Mouse (Mus musculus): Measurements from ENCODE around the gene Gm45713. TPM values are rescaled to one million over a fixed set of nuclear protein-coding genes. Genes with fewer than 3 reads are reported as not detected.
A peak's percentile ranks its signal among the peaks of the same experiment; 100 is the strongest.
"Not testable (repeated sequence)": the region's sequence is repeated elsewhere in the genome, so short reads cannot be mapped to it uniquely, and the experiment has no call there.

The Gm45713 gene
- polyA plus RNA-seq, 1 experiment from 2014 or later, result 0.41 TPM

GRCm38 (mm10) chr7:45154096-45154992 lies 18.3 kb upstream of the Gm45713 start, which contains the start of the genes Pih1d1 and Aldh16a1:
Gene Pih1d1, plus strand, starts transcription at chr7:45154303.
Gene Aldh16a1, minus strand, starts transcription at chr7:45154584.
- Histone ChIP-seq H3K27ac (ENCODE audit: low read depth, low read length) (peak within 1 kb of the TSS; percentile 93), H3K9ac (ENCODE audit: low read depth, low read length) (peak within 1 kb of the TSS; percentile 82), H3K4me2 (peak within 1 kb of the TSS; percentile 70), H3K9me3 (ENCODE audit: control insufficient read depth, low read length) (no peaks in the 10 kb centered on the region), H3K36me3 (ENCODE audit: control insufficient read depth, insufficient read depth, low read length) (0 out of 2 replicates have a peak, but pooled peaks cover 2% of the 10 kb centered on the region), H3K4me1 (replicated peaks; ENCODE audit: control insufficient read depth, insufficient read depth, low read length) (peaks cover 12% of the 10 kb centered on the region), H3K27me3 (replicated peaks; ENCODE audit: control insufficient read depth, insufficient read depth, low read length) (no peaks in the 10 kb centered on the region), H3K4me3 (ENCODE audit: low read depth, low read length) (peak within 1 kb of the TSS; percentile 71)
- DNase-seq (ENCODE audit: low spot score), result peak; percentile 99
- WGBS, result 3% methylated on average over 69 of the region's 69 CpGs
- ATAC-seq (replicated peaks; ENCODE audit: low FRiP score), result peak; percentile 95

GRCm38 (mm10) chr7:45153586-45153985 lies 17.6 kb upstream of the Gm45713 start:
- no peak for DNase-seq (ENCODE audit: low spot score)
- Histone ChIP-seq H3K9ac (ENCODE audit: low read depth, low read length) (peak overlapping the region; percentile 82), H3K4me2 (peak overlapping the region; percentile 70), H3K4me3 (ENCODE audit: low read depth, low read length) (peak overlapping the region; percentile 71), H3K27me3 (replicated peaks; ENCODE audit: control insufficient read depth, insufficient read depth, low read length) (no peaks in the 10 kb centered on the region), H3K36me3 (ENCODE audit: control insufficient read depth, insufficient read depth, low read length) (no peaks in the 10 kb centered on the region), H3K9me3 (ENCODE audit: control insufficient read depth, low read length) (no peaks in the 10 kb centered on the region), H3K4me1 (replicated peaks; ENCODE audit: control insufficient read depth, insufficient read depth, low read length) (peaks cover 12% of the 10 kb centered on the region), H3K27ac (ENCODE audit: low read depth, low read length) (peak overlapping the region; percentile 93)
- ATAC-seq (replicated peaks; ENCODE audit: low FRiP score), result no peak
- WGBS, result 1% methylated on average over 5 of the region's 5 CpGs

- Histone ChIP-seq H3K4me1 (replicated peaks; ENCODE audit: control insufficient read depth, insufficient read depth, low read length) (peaks cover 17% of the 10 kb centered on the region), H3K9ac (ENCODE audit: low read depth, low read length) (peak overlapping the region; percentile 82), H3K4me3 (ENCODE audit: low read depth, low read length) (peak overlapping the region; percentile 71), H3K4me2 (peak overlapping the region; percentile 70)
- DNase-seq (ENCODE audit: low spot score); H3K36me3 ChIP-seq (ENCODE audit: control insufficient read depth, insufficient read depth, low read length); H3K27me3 ChIP-seq (replicated peaks; ENCODE audit: control insufficient read depth, insufficient read depth, low read length); ATAC-seq (replicated peaks; ENCODE audit: low FRiP score); H3K9me3 ChIP-seq (ENCODE audit: control insufficient read depth, low read length); H3K27ac ChIP-seq (ENCODE audit: low read depth, low read length): not testable (repeated sequence)
- WGBS, result 82% methylated on average over 2 of the region's 2 CpGs
Measured at GRCm38 (mm10) chr7:45153052-45153451, 17.0 kb upstream of the Gm45713 start.

- H3K9ac ChIP-seq (ENCODE audit: low read depth, low read length), result no peak overlapping the region
- no peak overlapping the region for H3K4me3 ChIP-seq (ENCODE audit: low read depth, low read length)
- no peak overlapping the region for H3K27ac ChIP-seq (ENCODE audit: low read depth, low read length)
- 0 out of 2 replicates have a peak, but pooled peaks cover 3% of the 10 kb centered on the region for H3K36me3 ChIP-seq (ENCODE audit: control insufficient read depth, insufficient read depth, low read length)
- H3K27me3 ChIP-seq (replicated peaks; ENCODE audit: control insufficient read depth, insufficient read depth, low read length), result no peaks in the 10 kb centered on the region
- DNase-seq (ENCODE audit: low spot score) (no peak), ATAC-seq (replicated peaks; ENCODE audit: low FRiP score) (no peak)
- peaks cover 18% of the 10 kb centered on the region for H3K4me1 ChIP-seq (replicated peaks; ENCODE audit: control insufficient read depth, insufficient read depth, low read length)
- 65% methylated on average over 11 of the region's 11 CpGs for WGBS
- no peak overlapping the region for H3K4me2 ChIP-seq
- H3K9me3 ChIP-seq (ENCODE audit: control insufficient read depth, low read length), result no peaks in the 10 kb centered on the region
Measured at GRCm38 (mm10) chr7:45151303-45151702, 15.3 kb upstream of the Gm45713 start.

- 76% methylated on average over 4 of the region's 4 CpGs for WGBS
- Histone ChIP-seq H3K4me1 (replicated peaks; ENCODE audit: control insufficient read depth, insufficient read depth, low read length) (peaks cover 15% of the 10 kb centered on the region), H3K9me3 (ENCODE audit: control insufficient read depth, low read length) (no peaks in the 10 kb centered on the region), H3K9ac (ENCODE audit: low read depth, low read length) (no peak overlapping the region), H3K36me3 (ENCODE audit: control insufficient read depth, insufficient read depth, low read length) (peaks cover 5% of the 10 kb centered on the region; the same call in 1 of the 2 replicates), H3K4me2 (no peak overlapping the region), H3K27ac (ENCODE audit: low read depth, low read length) (no peak overlapping the region), H3K4me3 (ENCODE audit: low read depth, low read length) (no peak overlapping the region), H3K27me3 (replicated peaks; ENCODE audit: control insufficient read depth, insufficient read depth, low read length) (no peaks in the 10 kb centered on the region)
- DNase-seq (ENCODE audit: low spot score) (no peak), ATAC-seq (replicated peaks; ENCODE audit: low FRiP score) (no peak)
Measured at GRCm38 (mm10) chr7:45150321-45150720, 14.3 kb upstream of the Gm45713 start.

- H3K4me2 ChIP-seq, result no peak overlapping the region
- DNase-seq (ENCODE audit: low spot score) (no peak), ATAC-seq (replicated peaks; ENCODE audit: low FRiP score) (no peak)
- no peaks in the 10 kb centered on the region for H3K9me3 ChIP-seq (ENCODE audit: control insufficient read depth, low read length)
- H3K4me1 ChIP-seq (replicated peaks; ENCODE audit: control insufficient read depth, insufficient read depth, low read length), result peaks cover 11% of the 10 kb centered on the region
- H3K36me3 ChIP-seq (ENCODE audit: control insufficient read depth, insufficient read depth, low read length), result peaks cover 7% of the 10 kb centered on the region
- H3K4me3 ChIP-seq (ENCODE audit: low read depth, low read length), result no peak overlapping the region
- 65% methylated on average over 6 of the region's 6 CpGs for WGBS
- H3K27me3 ChIP-seq (replicated peaks; ENCODE audit: control insufficient read depth, insufficient read depth, low read length), result no peaks in the 10 kb centered on the region
- H3K9ac ChIP-seq (ENCODE audit: low read depth, low read length), result no peak overlapping the region
- H3K27ac ChIP-seq (ENCODE audit: low read depth, low read length), result no peak overlapping the region; the same call in 1 of the 2 replicates
Measured at GRCm38 (mm10) chr7:45149545-45149944, 13.5 kb upstream of the Gm45713 start.

- ATAC-seq (replicated peaks; ENCODE audit: low FRiP score), result no peak
- Histone ChIP-seq H3K9ac (ENCODE audit: low read depth, low read length) (no peak overlapping the region), H3K9me3 (ENCODE audit: control insufficient read depth, low read length) (no peaks in the 10 kb centered on the region), H3K36me3 (ENCODE audit: control insufficient read depth, insufficient read depth, low read length) (peaks cover 11% of the 10 kb centered on the region), H3K27ac (ENCODE audit: low read depth, low read length) (0 out of 2 replicates have a peak overlapping the region, but pooled peaks have one; percentile 2), H3K4me2 (no peak overlapping the region), H3K27me3 (replicated peaks; ENCODE audit: control insufficient read depth, insufficient read depth, low read length) (no peaks in the 10 kb centered on the region), H3K4me3 (ENCODE audit: low read depth, low read length) (no peak overlapping the region), H3K4me1 (replicated peaks; ENCODE audit: control insufficient read depth, insufficient read depth, low read length) (peaks cover 11% of the 10 kb centered on the region)
- 68% methylated on average over 4 of the region's 4 CpGs for WGBS
- DNase-seq (ENCODE audit: low spot score), result no peak
Measured at GRCm38 (mm10) chr7:45148534-45149098, 12.6 kb upstream of the Gm45713 start.

- Histone ChIP-seq H3K9me3 (ENCODE audit: control insufficient read depth, low read length) (no peaks in the 10 kb centered on the region), H3K4me1 (replicated peaks; ENCODE audit: control insufficient read depth, insufficient read depth, low read length) (peaks cover 8% of the 10 kb centered on the region; the same call in 1 of the 2 replicates), H3K4me2 (no peak overlapping the region), H3K9ac (ENCODE audit: low read depth, low read length) (no peak overlapping the region), H3K27ac (ENCODE audit: low read depth, low read length) (peak overlapping the region; percentile 19; the same call in 1 of the 2 replicates), H3K4me3 (ENCODE audit: low read depth, low read length) (no peak overlapping the region), H3K36me3 (ENCODE audit: control insufficient read depth, insufficient read depth, low read length) (peaks cover 13% of the 10 kb centered on the region), H3K27me3 (replicated peaks; ENCODE audit: control insufficient read depth, insufficient read depth, low read length) (no peaks in the 10 kb centered on the region)
- ATAC-seq (replicated peaks; ENCODE audit: low FRiP score) (no peak), DNase-seq (ENCODE audit: low spot score) (no peak)
- 81% methylated on average over 11 of the region's 11 CpGs for WGBS
Measured at GRCm38 (mm10) chr7:45147899-45148298, 11.9 kb upstream of the Gm45713 start.

Data from liver, embryonic 11.5 days (tissue).